Mouse (Mus musculus): ENCODE results near the gene Apobec1.

- TF ChIP-seq CTCF (IDR thresholded peaks at IDR 0.05; ENCODE audit: borderline replicate concordance, extremely low read depth, insufficient read depth, insufficient read length) = no peak
- no peak for TF ChIP-seq POLR2A (IDR thresholded peaks at IDR 0.05; ENCODE audit: borderline replicate concordance, extremely low read depth, insufficient read depth, insufficient read length, poor library complexity, severe bottlenecking)
Measured at GRCm38 (mm10) chr6:122565070-122565784, 37.0 kb downstream of the Apobec1 start.

All from brain, embryonic 14.5 days (tissue).